Mouse (Mus musculus) heart, embryonic 16.5 days (tissue): ENCODE measurements around the gene Map2k6. TPM values are rescaled to one million over a fixed set of nuclear protein-coding genes. Genes with fewer than 3 reads are reported as not detected.
"Not testable (repeated sequence)": the region's sequence is repeated elsewhere in the genome, so short reads cannot be mapped to it uniquely, and the experiment has no call there.

Experiments
- ATAC-seq: fragments of 200-750 bp; cut with Nextera tagmentation; replicated peaks from 2 replicates; pipeline ENCODE4 v1.8.0; 2017; ENCODE audit warnings: moderate number of reproducible peaks; ENCODE audit not compliant: insufficient read depth, low FRiP score; ENCODE audit errors: extremely low read depth
- H3K27ac ChIP-seq: fragments of 300-500 bp; sonication (generic); 2 replicates; pipeline ENCODE4 v1.5.1; 2014; ENCODE audit warnings: mild to moderate bottlenecking, low read length, control low read depth, moderate library complexity
- H3K27me3 ChIP-seq: fragments of 300-500 bp; sonication (generic); 2 replicates; pipeline ENCODE4 v1.6.1; 2014; ENCODE audit warnings: low read length, mixed read lengths; ENCODE audit not compliant: control insufficient read depth, insufficient read depth
- H3K36me3 ChIP-seq: fragments of 300-500 bp; sonication (generic); 2 replicates; pipeline ENCODE4 v1.6.1; 2014; ENCODE audit not compliant: control insufficient read depth, insufficient read depth
- H3K4me1 ChIP-seq: fragments of 300-500 bp; sonication (generic); 2 replicates; pipeline ENCODE4 v1.6.1; 2014; ENCODE audit warnings: low read length, mixed read lengths; ENCODE audit not compliant: control insufficient read depth, insufficient read depth
- H3K4me2 ChIP-seq: fragments of 300-500 bp; sonication (generic); 2 replicates; pipeline ENCODE4 v1.6.1; 2014; ENCODE audit warnings: low read depth, mild to moderate bottlenecking, control low read depth, low read length
- H3K4me3 ChIP-seq: fragments of 300-500 bp; sonication (generic); 2 replicates; pipeline ENCODE4 v1.5.1; 2014; ENCODE audit warnings: mild to moderate bottlenecking, control low read depth, low read length
- H3K9ac ChIP-seq: fragments of 300-500 bp; sonication (generic); 2 replicates; pipeline ENCODE4 v1.6.1; 2014; ENCODE audit warnings: low read length, control low read depth
- H3K9me3 ChIP-seq: fragments of 300-500 bp; sonication (generic); replicated peaks from 2 replicates; pipeline ENCODE4 v1.6.1; 2016; ENCODE audit warnings: low read length; ENCODE audit not compliant: control insufficient read depth
- WGBS: fragments of 180-500 bp; shearing (Covaris S2); extraction: QIAGEN DNeasy Blood & Tissue Kit; methylation state at CpG from one replicate; pipeline ENCODE4 v1.1.7; 2014; 5-methylcytosine and 5-hydroxymethylcytosine counted together
- polyA plus RNA-seq: library from polyadenylated mRNA; unstranded; fragments of >200 nt; fragmentation: Nextera tagmentation; extraction: Ambion mirVana; gene quantifications from 2 replicates; pipeline ENCODE4 v1.2.1, GENCODE M21; 2015

Map2k6 gene
- polyA plus RNA-seq, result 15.1 and 15.4 TPM in 2 replicates

- Histone ChIP-seq H3K27ac (peak within 1 kb of the TSS; percentile 47), H3K9ac (peak within 1 kb of the TSS; percentile 65), H3K36me3 (no peaks in the 10 kb centered on the region), H3K9me3 (no peaks in the 10 kb centered on the region), H3K4me1 (peaks cover 7% of the 10 kb centered on the region), H3K4me3 (peak within 1 kb of the TSS; percentile 73), H3K27me3 (no peaks in the 10 kb centered on the region), H3K4me2 (peak within 1 kb of the TSS; percentile 64)
- ATAC-seq, result peak; percentile 98
- 7% methylated on average over 20 of the region's 20 CpGs for WGBS
Observed at GRCm38 (mm10) chr11:110398553-110399239, at the start of gene Map2k6. Map2k6 (plus strand) TSS chr11:110399122.

- Histone ChIP-seq H3K27ac (no peak overlapping the region), H3K4me2 (no peak overlapping the region), H3K36me3 (no peaks in the 10 kb centered on the region), H3K4me3 (no peak overlapping the region), H3K27me3 (no peaks in the 10 kb centered on the region), H3K9ac (no peak overlapping the region), H3K9me3 (no peaks in the 10 kb centered on the region), H3K4me1 (no peaks in the 10 kb centered on the region)
- WGBS, result 72% methylated on average over 9 of the region's 9 CpGs
- no peak for ATAC-seq
Observed at GRCm38 (mm10) chr11:110354261-110354660, 44.7 kb upstream of the Map2k6 start.

GRCm38 (mm10) chr11:110355131-110355530 lies 43.8 kb upstream of the Map2k6 start:
- not testable (repeated sequence) for H3K4me1 ChIP-seq, ATAC-seq, H3K9me3 ChIP-seq

GRCm38 (mm10) chr11:110357756-110358551 lies 41.0 kb upstream of the Map2k6 start:
- ATAC-seq, result no peak

More at GRCm38 (mm10) chr11:110355131-110355530, 43.8 kb upstream of the Map2k6 start:
- not testable (repeated sequence) for H3K4me3 ChIP-seq, H3K27me3 ChIP-seq, H3K9ac ChIP-seq, H3K4me2 ChIP-seq, H3K36me3 ChIP-seq, H3K27ac ChIP-seq
- 85% methylated on average over 9 of the region's 9 CpGs for WGBS

GRCm38 (mm10) chr11:110365016-110365415 lies 33.9 kb upstream of the Map2k6 start:
- no peak overlapping the region for H3K9ac ChIP-seq
- no peaks in the 10 kb centered on the region; the same call in 1 of the 2 replicates for H3K9me3 ChIP-seq
- 76% methylated on average over 3 of the region's 3 CpGs for WGBS
- no peak overlapping the region for H3K4me2 ChIP-seq
- no peak overlapping the region for H3K27ac ChIP-seq
- no peaks in the 10 kb centered on the region for H3K27me3 ChIP-seq
- no peak for ATAC-seq
- H3K36me3 ChIP-seq, result no peaks in the 10 kb centered on the region
- H3K4me1 ChIP-seq, result peaks cover 4% of the 10 kb centered on the region; the same call in 1 of the 2 replicates
- no peak overlapping the region for H3K4me3 ChIP-seq

More at GRCm38 (mm10) chr11:110357756-110358551, 41.0 kb upstream of the Map2k6 start:
- no peak overlapping the region for H3K4me3 ChIP-seq
- H3K4me1 ChIP-seq, result no peaks in the 10 kb centered on the region
- no peak overlapping the region for H3K27ac ChIP-seq
- no peak overlapping the region for H3K9ac ChIP-seq
- peaks cover 2% of the 10 kb centered on the region; the same call in 1 of the 2 replicates for H3K9me3 ChIP-seq
- WGBS, result 53% methylated on average over 16 of the region's 16 CpGs
- H3K27me3 ChIP-seq, result no peaks in the 10 kb centered on the region
- H3K36me3 ChIP-seq, result no peaks in the 10 kb centered on the region
- H3K4me2 ChIP-seq, result peak overlapping the region; percentile 33

- H3K27me3 ChIP-seq, result no peaks in the 10 kb centered on the region
- H3K27ac ChIP-seq, result no peak overlapping the region
- H3K9ac ChIP-seq, result no peak overlapping the region
- WGBS, result 68% methylated on average over 3 of the region's 3 CpGs
- H3K4me2 ChIP-seq, result no peak overlapping the region
- H3K4me3 ChIP-seq, result no peak overlapping the region
- no peak for ATAC-seq
- H3K36me3 ChIP-seq, result no peaks in the 10 kb centered on the region
- H3K4me1 ChIP-seq, result peaks cover 4% of the 10 kb centered on the region; the same call in 1 of the 2 replicates
- no peaks in the 10 kb centered on the region for H3K9me3 ChIP-seq
Observed at GRCm38 (mm10) chr11:110366902-110367301, 32.0 kb upstream of the Map2k6 start.

GRCm38 (mm10) chr11:110367638-110368037 lies 31.3 kb upstream of the Map2k6 start:
- Histone ChIP-seq H3K27ac (no peak overlapping the region), H3K27me3 (no peaks in the 10 kb centered on the region), H3K4me1 (peaks cover 4% of the 10 kb centered on the region; the same call in 1 of the 2 replicates), H3K9ac (no peak overlapping the region), H3K4me3 (no peak overlapping the region), H3K9me3 (no peaks in the 10 kb centered on the region), H3K36me3 (no peaks in the 10 kb centered on the region), H3K4me2 (no peak overlapping the region)
- 87% methylated on average over 13 of the region's 13 CpGs for WGBS
- no peak for ATAC-seq

GRCm38 (mm10) chr11:110369312-110370019 lies 29.5 kb upstream of the Map2k6 start:
- Histone ChIP-seq H3K27ac (no peak overlapping the region), H3K9ac (peak overlapping the region; percentile 48), H3K4me2 (peak overlapping the region; percentile 47), H3K9me3 (no peaks in the 10 kb centered on the region), H3K4me3 (peak overlapping the region; percentile 20), H3K27me3 (no peaks in the 10 kb centered on the region), H3K36me3 (no peaks in the 10 kb centered on the region), H3K4me1 (peaks cover 4% of the 10 kb centered on the region; the same call in 1 of the 2 replicates)
- ATAC-seq, result no peak
- WGBS, result 21% methylated on average over 15 of the region's 15 CpGs
